Mouse (Mus musculus): Measurements from ENCODE around the gene Olfr1348. TPM values are rescaled to one million over a fixed set of nuclear protein-coding genes. Genes with fewer than 3 reads are reported as not detected.

Olfr1348 gene
- total RNA-seq (2014; rRNA removed; ENCODE audit: low replicate concordance) = not detected in 2 replicates
- polyA plus RNA-seq (2015; fragmentation: Nextera tagmentation; extraction: Ambion mirVana) = not detected in 2 replicates

DNA sequence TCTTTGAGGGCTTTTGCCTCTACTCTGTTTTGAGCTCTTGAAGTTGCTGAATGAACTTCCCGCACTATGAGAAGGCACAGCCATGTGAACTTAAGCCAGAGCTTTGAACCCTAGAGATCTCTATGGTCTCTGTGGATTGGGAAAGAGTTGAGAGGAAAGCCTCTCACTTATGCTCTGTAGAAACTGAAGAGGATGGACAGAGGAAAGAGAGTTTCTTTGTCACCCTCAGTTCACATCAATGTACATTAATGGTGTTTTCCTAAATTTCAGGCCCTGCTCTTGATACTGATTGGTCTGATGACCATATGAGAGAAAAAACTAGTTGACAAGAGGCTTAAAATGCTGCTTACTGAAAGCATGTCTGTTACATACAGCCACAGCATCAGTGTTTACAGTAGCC lies at the start of gene Olfr1348:
Gene Olfr1348, minus strand, starts transcription at position 101 of the 400 bp plus-strand sequence.
- no peak for TF ChIP-seq EP300 (IDR thresholded peaks at IDR 0.05; ENCODE audit: low read depth)
- no peak for TF ChIP-seq CTCF (IDR thresholded peaks at IDR 0.05; ENCODE audit: low read depth)
- peaks cover 11% of the 10 kb centered on the region; the same call in 1 of the 2 replicates for H3K9me3 ChIP-seq (replicated peaks; ENCODE audit: control insufficient read depth, low read length)
- no peak for DNase-seq (ENCODE audit: low spot score)
- 100% methylated on average over 1 of the region's 1 CpGs for WGBS
- no peaks in the 10 kb centered on the region for H3K27me3 ChIP-seq (ENCODE audit: control insufficient read depth, insufficient read depth, low read length)
- H3K36me3 ChIP-seq (replicated peaks; ENCODE audit: control insufficient read depth, insufficient read depth, low read length) = no peaks in the 10 kb centered on the region
- ATAC-seq (ENCODE audit: insufficient read depth, low read depth) = no peak
- no peak within 1 kb of the TSS for H3K27ac ChIP-seq (ENCODE audit: low read depth)
- no peak within 1 kb of the TSS for H3K4me3 ChIP-seq (ENCODE audit: low read depth, low read length)
- no peak within 1 kb of the TSS for H3K4me2 ChIP-seq (ENCODE audit: low read depth, low read length)
- no peak within 1 kb of the TSS for H3K9ac ChIP-seq (replicated peaks; ENCODE audit: low read depth, low read length)
- H3K4me1 ChIP-seq (ENCODE audit: control insufficient read depth, insufficient read depth) = no peaks in the 10 kb centered on the region

DNA sequence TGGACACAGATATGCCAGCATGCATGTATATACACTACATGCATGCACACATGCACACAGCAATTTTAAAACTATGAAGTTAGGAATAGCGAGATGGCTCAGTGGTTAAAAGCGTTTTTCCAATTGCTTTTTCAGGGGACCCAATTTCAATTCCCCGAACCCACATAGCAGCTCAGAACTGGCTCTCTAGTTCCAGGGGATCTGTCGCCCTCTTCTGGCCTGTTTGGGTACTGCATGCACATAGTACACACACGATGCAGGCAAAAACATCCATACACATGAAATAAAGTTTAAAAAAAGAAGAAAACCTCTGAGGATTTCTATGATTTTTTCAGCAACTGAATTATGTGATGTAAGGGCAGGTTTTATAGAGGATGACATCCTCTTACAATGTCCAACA lies 17.6 kb upstream of the Olfr1348 start:
- H3K27me3 ChIP-seq (ENCODE audit: control insufficient read depth, insufficient read depth, low read length) = no peaks in the 10 kb centered on the region

DNA sequence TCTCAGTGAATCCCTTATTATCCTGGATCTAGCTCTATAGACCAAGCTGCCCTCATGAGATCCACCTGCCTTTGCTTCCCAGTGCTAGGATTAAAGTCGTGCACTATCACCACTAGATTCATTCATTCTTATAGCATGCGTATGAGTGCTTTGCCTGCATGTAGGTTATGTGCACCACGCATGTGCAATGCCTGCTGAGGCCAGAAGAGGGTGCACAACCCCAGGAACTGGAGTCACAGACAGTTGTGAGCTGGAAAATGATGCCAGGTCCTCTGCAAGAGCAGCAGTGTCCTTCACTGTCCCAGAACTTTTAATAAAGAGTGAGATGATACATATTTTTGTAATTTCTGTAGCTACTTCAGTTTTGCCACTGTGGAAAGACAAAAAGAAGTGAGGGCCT lies 16.5 kb upstream of the Olfr1348 start:
- H3K4me3 ChIP-seq (ENCODE audit: low read depth, low read length) = no peak overlapping the region
- DNase-seq (ENCODE audit: low spot score) (no peak), ATAC-seq (ENCODE audit: insufficient read depth, low read depth) (no peak)
- no peaks in the 10 kb centered on the region for H3K36me3 ChIP-seq (replicated peaks; ENCODE audit: control insufficient read depth, insufficient read depth, low read length)
- H3K4me2 ChIP-seq (ENCODE audit: low read depth, low read length) = no peak overlapping the region
- WGBS = 51% methylated on average over 3 of the region's 3 CpGs
- H3K9me3 ChIP-seq (replicated peaks; ENCODE audit: control insufficient read depth, low read length) = peaks cover 16% of the 10 kb centered on the region; the same call in 1 of the 2 replicates
- H3K27ac ChIP-seq (ENCODE audit: low read depth) = no peak overlapping the region
- H3K27me3 ChIP-seq (ENCODE audit: control insufficient read depth, insufficient read depth, low read length) = no peaks in the 10 kb centered on the region
- TF ChIP-seq CTCF (IDR thresholded peaks at IDR 0.05; ENCODE audit: low read depth) (no peak), EP300 (IDR thresholded peaks at IDR 0.05; ENCODE audit: low read depth) (no peak)
- H3K4me1 ChIP-seq (ENCODE audit: control insufficient read depth, insufficient read depth) = no peaks in the 10 kb centered on the region
- no peak overlapping the region for H3K9ac ChIP-seq (replicated peaks; ENCODE audit: low read depth, low read length)

More for the DNA sequence above, 17.6 kb upstream of the Olfr1348 start:
- no peak overlapping the region for H3K27ac ChIP-seq (ENCODE audit: low read depth)
- H3K9me3 ChIP-seq (replicated peaks; ENCODE audit: control insufficient read depth, low read length) = peaks cover 16% of the 10 kb centered on the region; the same call in 1 of the 2 replicates
- no peak for DNase-seq (ENCODE audit: low spot score)
- peak; percentile 14; the same call in 1 of the 2 replicates for TF ChIP-seq CTCF (IDR thresholded peaks at IDR 0.05; ENCODE audit: low read depth)
- no peak for TF ChIP-seq EP300 (IDR thresholded peaks at IDR 0.05; ENCODE audit: low read depth)
- no peak for ATAC-seq (ENCODE audit: insufficient read depth, low read depth)
- H3K36me3 ChIP-seq (replicated peaks; ENCODE audit: control insufficient read depth, insufficient read depth, low read length) = no peaks in the 10 kb centered on the region
- H3K4me3 ChIP-seq (ENCODE audit: low read depth, low read length) = no peak overlapping the region
- no peaks in the 10 kb centered on the region for H3K4me1 ChIP-seq (ENCODE audit: control insufficient read depth, insufficient read depth)
- 56% methylated on average over 5 of the region's 5 CpGs for WGBS
- no peak overlapping the region for H3K4me2 ChIP-seq (ENCODE audit: low read depth, low read length)
- H3K9ac ChIP-seq (replicated peaks; ENCODE audit: low read depth, low read length) = no peak overlapping the region

DNA sequence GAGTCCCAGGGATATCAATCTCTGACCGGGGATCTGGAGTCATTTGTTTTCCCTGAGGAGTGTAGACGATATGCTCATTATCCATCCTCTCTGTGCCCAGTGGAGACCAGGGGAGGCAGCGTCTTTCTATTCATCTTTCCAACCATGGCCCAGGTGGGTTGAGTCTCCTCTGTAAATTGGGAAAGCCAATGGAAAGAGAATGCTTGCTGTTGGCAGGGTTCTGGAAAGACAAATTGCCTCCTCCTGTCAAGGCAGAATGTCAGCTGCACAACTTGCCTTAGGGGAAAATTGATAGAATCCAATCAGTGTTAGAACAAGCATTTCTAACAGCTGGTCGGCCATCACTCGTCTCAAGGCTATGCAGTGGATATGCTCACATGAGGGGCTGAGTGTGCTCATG lies 14.3 kb upstream of the Olfr1348 start, which contains the start of gene Olfr1349:
Gene Olfr1349, minus strand, starts transcription at position 101 of the 400 bp plus-strand sequence.
- Histone ChIP-seq H3K27me3 (ENCODE audit: control insufficient read depth, insufficient read depth, low read length) (no peaks in the 10 kb centered on the region), H3K4me1 (ENCODE audit: control insufficient read depth, insufficient read depth) (no peaks in the 10 kb centered on the region), H3K9me3 (replicated peaks; ENCODE audit: control insufficient read depth, low read length) (peaks cover 16% of the 10 kb centered on the region; the same call in 1 of the 2 replicates), H3K9ac (replicated peaks; ENCODE audit: low read depth, low read length) (no peak within 1 kb of the TSS), H3K4me3 (ENCODE audit: low read depth, low read length) (no peak within 1 kb of the TSS), H3K27ac (ENCODE audit: low read depth) (no peak within 1 kb of the TSS), H3K36me3 (replicated peaks; ENCODE audit: control insufficient read depth, insufficient read depth, low read length) (no peaks in the 10 kb centered on the region), H3K4me2 (ENCODE audit: low read depth, low read length) (no peak within 1 kb of the TSS)
- ATAC-seq (ENCODE audit: insufficient read depth, low read depth) (no peak), DNase-seq (ENCODE audit: low spot score) (no peak)
- TF ChIP-seq EP300 (IDR thresholded peaks at IDR 0.05; ENCODE audit: low read depth) (no peak), CTCF (IDR thresholded peaks at IDR 0.05; ENCODE audit: low read depth) (no peak)
- WGBS = 61% methylated on average over 5 of the region's 5 CpGs

DNA sequence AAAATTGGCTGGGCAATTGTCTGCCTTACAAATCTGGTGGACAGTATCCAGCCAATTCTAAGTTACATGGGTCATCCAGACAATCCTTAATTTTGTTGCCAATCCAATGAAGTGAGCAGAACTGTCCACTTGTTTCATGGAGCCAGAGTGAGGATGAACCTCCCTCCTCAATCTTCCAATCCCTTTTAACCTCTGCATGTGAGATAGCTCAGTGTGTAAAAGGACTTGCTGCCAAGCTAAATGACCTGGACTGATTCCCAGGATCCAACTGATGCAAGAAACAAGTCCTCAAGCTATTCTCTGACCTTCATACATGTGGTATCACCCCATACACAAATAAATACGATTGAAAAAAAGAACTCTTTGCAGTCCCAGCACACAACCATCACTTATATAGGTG lies 13.1 kb upstream of the Olfr1348 start:
- no peak for DNase-seq (ENCODE audit: low spot score)
- WGBS = 6% methylated on average over 1 of the region's 1 CpGs

DNA sequence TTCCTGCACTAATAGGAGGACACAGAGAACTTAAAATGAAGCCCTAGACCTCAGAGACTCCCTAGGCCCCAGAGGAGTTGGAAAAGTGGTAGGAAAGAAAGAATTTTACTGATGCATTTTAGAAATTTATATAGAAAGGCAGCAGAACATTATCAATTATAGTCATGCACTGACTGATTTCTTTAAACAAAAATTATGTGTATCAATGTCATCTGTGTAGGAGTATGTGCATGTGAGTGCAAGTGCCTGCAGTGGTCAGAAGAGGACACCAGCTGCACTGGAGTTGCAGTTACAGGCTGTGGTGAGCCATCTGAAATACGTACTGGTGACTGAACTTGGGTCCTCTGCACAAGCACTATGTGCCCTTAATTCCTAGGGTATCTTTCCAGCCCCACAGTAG lies 8.9 kb downstream of the Olfr1348 start, which contains the start of gene Olfr1347:
Gene Olfr1347, minus strand, starts transcription at position 101 of the 400 bp plus-strand sequence.
- Histone ChIP-seq H3K4me1 (ENCODE audit: control insufficient read depth, insufficient read depth) (no peaks in the 10 kb centered on the region), H3K9me3 (replicated peaks; ENCODE audit: control insufficient read depth, low read length) (0 out of 2 replicates have a peak, but pooled peaks cover 5% of the 10 kb centered on the region), H3K4me2 (ENCODE audit: low read depth, low read length) (no peak within 1 kb of the TSS), H3K4me3 (ENCODE audit: low read depth, low read length) (no peak within 1 kb of the TSS), H3K27me3 (ENCODE audit: control insufficient read depth, insufficient read depth, low read length) (no peaks in the 10 kb centered on the region), H3K9ac (replicated peaks; ENCODE audit: low read depth, low read length) (no peak within 1 kb of the TSS), H3K36me3 (replicated peaks; ENCODE audit: control insufficient read depth, insufficient read depth, low read length) (no peaks in the 10 kb centered on the region), H3K27ac (ENCODE audit: low read depth) (no peak within 1 kb of the TSS)
- TF ChIP-seq EP300 (IDR thresholded peaks at IDR 0.05; ENCODE audit: low read depth) (no peak), CTCF (IDR thresholded peaks at IDR 0.05; ENCODE audit: low read depth) (no peak)
- WGBS = 32% methylated on average over 1 of the region's 1 CpGs
- ATAC-seq (ENCODE audit: insufficient read depth, low read depth) (no peak), DNase-seq (ENCODE audit: low spot score) (no peak)

More for the DNA sequence above, 13.1 kb upstream of the Olfr1348 start:
- H3K4me2 ChIP-seq (ENCODE audit: low read depth, low read length) = no peak overlapping the region
- no peak for ATAC-seq (ENCODE audit: insufficient read depth, low read depth)
- H3K9ac ChIP-seq (replicated peaks; ENCODE audit: low read depth, low read length) = no peak overlapping the region
- no peak overlapping the region for H3K27ac ChIP-seq (ENCODE audit: low read depth)
- H3K4me3 ChIP-seq (ENCODE audit: low read depth, low read length) = no peak overlapping the region
- H3K36me3 ChIP-seq (replicated peaks; ENCODE audit: control insufficient read depth, insufficient read depth, low read length) = no peaks in the 10 kb centered on the region
- H3K9me3 ChIP-seq (replicated peaks; ENCODE audit: control insufficient read depth, low read length) = peaks cover 16% of the 10 kb centered on the region; the same call in 1 of the 2 replicates
- H3K27me3 ChIP-seq (ENCODE audit: control insufficient read depth, insufficient read depth, low read length) = no peaks in the 10 kb centered on the region
- no peak for TF ChIP-seq CTCF (IDR thresholded peaks at IDR 0.05; ENCODE audit: low read depth)
- no peak for TF ChIP-seq EP300 (IDR thresholded peaks at IDR 0.05; ENCODE audit: low read depth)
- H3K4me1 ChIP-seq (ENCODE audit: control insufficient read depth, insufficient read depth) = no peaks in the 10 kb centered on the region

All from heart, postnatal 0 days (tissue).